Mouse (Mus musculus) limb, embryonic 11.5 days (tissue): ENCODE measurements around the gene P2ry1. TPM values are rescaled to one million over a fixed set of nuclear protein-coding genes. Genes with fewer than 3 reads are reported as not detected.

Experiments used
- ATAC-seq: fragments of 200-750 bp; cut with Nextera tagmentation; 2 replicates; pipeline ENCODE4 v1.8.0; 2017; ENCODE audit warnings: low read depth; ENCODE audit not compliant: insufficient number of reproducible peaks, low FRiP score, low TSS enrichment
- DNase-seq: peaks from one replicate; pipeline ENCODE4 v3.0.0-alpha.2; 2015; ENCODE audit warnings: low spot score
- H3K27ac ChIP-seq: fragments of 300-500 bp; sonication (generic); replicated peaks from 2 replicates; pipeline ENCODE4 v1.5.1; 2014; ENCODE audit warnings: low read depth, mild to moderate bottlenecking, low read length
- H3K27me3 ChIP-seq: fragments of 300-500 bp; sonication (generic); 2 replicates; pipeline ENCODE4 v1.6.1; 2014; ENCODE audit warnings: mild to moderate bottlenecking, low read length, mixed read lengths; ENCODE audit not compliant: control insufficient read depth, insufficient read depth
- H3K36me3 ChIP-seq: fragments of 300-500 bp; sonication (generic); 2 replicates; pipeline ENCODE4 v1.6.1; 2014; ENCODE audit warnings: mild to moderate bottlenecking, low read length, moderate library complexity, mixed read lengths; ENCODE audit not compliant: control insufficient read depth, insufficient read depth
- H3K4me1 ChIP-seq: fragments of 300-500 bp; sonication (generic); 2 replicates; pipeline ENCODE4 v1.6.1; 2014; ENCODE audit warnings: low read length, mixed read lengths; ENCODE audit not compliant: control insufficient read depth, insufficient read depth
- H3K4me2 ChIP-seq: fragments of 300-500 bp; sonication (generic); 2 replicates; pipeline ENCODE4 v1.6.1; 2014; ENCODE audit warnings: low read depth, mild to moderate bottlenecking, moderate library complexity; ENCODE audit not compliant: severe bottlenecking
- H3K4me3 ChIP-seq: fragments of 300-500 bp; sonication (generic); 2 replicates; pipeline ENCODE4 v1.5.1; 2014; ENCODE audit warnings: low read depth, low read length
- H3K9ac ChIP-seq: fragments of 300-500 bp; sonication (generic); 2 replicates; pipeline ENCODE4 v1.6.1; 2014; ENCODE audit warnings: mild to moderate bottlenecking, low read length
- H3K9me3 ChIP-seq: fragments of 300-500 bp; sonication (generic); 2 replicates; pipeline ENCODE4 v1.6.1; 2016; ENCODE audit warnings: low read length; ENCODE audit not compliant: control insufficient read depth
- WGBS: fragments of 180-500 bp; shearing (Covaris S2); extraction: QIAGEN DNeasy Blood & Tissue Kit; methylation state at CpG from one replicate; pipeline ENCODE4 v1.1.7; 2014; 5-methylcytosine and 5-hydroxymethylcytosine counted together
- polyA plus RNA-seq: library from polyadenylated mRNA; unstranded; fragments of >200 nt; fragmentation: Nextera tagmentation; extraction: Ambion mirVana; gene quantifications from 2 replicates; pipeline ENCODE4 v1.2.1, GENCODE M21; 2014

Gene P2ry1
- polyA plus RNA-seq, 1 experiment from 2014 or later = 2.0 TPM

DNA sequence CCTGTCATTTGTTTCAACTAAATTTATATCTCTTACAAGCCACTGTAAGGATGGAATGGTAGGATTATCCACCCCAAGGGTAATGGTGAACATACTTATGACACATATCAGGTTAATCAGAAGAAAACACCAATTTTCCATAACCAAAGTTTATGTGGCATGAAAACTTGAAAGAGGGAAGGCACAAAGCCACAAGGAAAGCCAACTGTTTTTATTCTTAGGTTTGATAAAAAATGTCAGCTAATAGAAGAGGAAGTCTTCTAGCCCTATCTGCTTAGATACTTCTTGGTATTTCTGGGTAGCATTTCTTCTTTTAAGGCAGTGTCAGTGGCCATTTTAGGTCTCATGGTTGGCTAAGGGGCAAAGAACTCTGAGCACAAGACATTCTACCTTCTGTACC, 2.9 kb upstream of the P2ry1 start:
- H3K9ac ChIP-seq = no peak overlapping the region
- ATAC-seq (no peak), DNase-seq (no peak)
- H3K27ac ChIP-seq = no peak overlapping the region
- H3K4me2 ChIP-seq = no peak overlapping the region
- no peaks in the 10 kb centered on the region for H3K36me3 ChIP-seq
- H3K4me1 ChIP-seq = no peaks in the 10 kb centered on the region
- no peak overlapping the region for H3K4me3 ChIP-seq
- no peaks in the 10 kb centered on the region for H3K9me3 ChIP-seq
- H3K27me3 ChIP-seq = peaks cover 12% of the 10 kb centered on the region

DNA sequence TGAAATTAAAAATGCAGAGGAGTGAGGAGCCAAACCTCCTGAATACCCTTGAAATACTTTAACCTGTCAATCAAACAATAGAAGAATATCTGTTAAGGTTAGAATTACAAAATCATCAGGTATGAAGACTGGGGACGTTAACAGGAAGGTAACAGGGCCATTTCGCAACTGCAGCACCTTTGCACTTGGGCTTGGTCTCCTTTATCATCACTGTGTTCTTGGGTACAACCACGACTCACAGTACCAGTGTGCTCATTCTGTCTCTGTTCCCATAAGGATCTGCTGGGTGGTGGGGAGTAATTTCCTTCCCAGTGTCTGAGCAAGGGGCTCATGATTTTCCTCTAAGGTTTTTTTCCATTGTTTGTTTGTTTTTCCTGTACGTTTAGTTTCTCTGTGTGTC, 1.8 kb upstream of the P2ry1 start:
- peaks cover 12% of the 10 kb centered on the region for H3K27me3 ChIP-seq
- no peak overlapping the region for H3K4me3 ChIP-seq
- H3K9ac ChIP-seq = no peak overlapping the region
- no peaks in the 10 kb centered on the region for H3K4me1 ChIP-seq
- no peaks in the 10 kb centered on the region for H3K36me3 ChIP-seq
- WGBS = 73% methylated on average over 4 of the region's 4 CpGs
- H3K4me2 ChIP-seq = no peak overlapping the region
- ATAC-seq (no peak), DNase-seq (no peak)
- H3K9me3 ChIP-seq = no peaks in the 10 kb centered on the region
- H3K27ac ChIP-seq = no peak overlapping the region

DNA sequence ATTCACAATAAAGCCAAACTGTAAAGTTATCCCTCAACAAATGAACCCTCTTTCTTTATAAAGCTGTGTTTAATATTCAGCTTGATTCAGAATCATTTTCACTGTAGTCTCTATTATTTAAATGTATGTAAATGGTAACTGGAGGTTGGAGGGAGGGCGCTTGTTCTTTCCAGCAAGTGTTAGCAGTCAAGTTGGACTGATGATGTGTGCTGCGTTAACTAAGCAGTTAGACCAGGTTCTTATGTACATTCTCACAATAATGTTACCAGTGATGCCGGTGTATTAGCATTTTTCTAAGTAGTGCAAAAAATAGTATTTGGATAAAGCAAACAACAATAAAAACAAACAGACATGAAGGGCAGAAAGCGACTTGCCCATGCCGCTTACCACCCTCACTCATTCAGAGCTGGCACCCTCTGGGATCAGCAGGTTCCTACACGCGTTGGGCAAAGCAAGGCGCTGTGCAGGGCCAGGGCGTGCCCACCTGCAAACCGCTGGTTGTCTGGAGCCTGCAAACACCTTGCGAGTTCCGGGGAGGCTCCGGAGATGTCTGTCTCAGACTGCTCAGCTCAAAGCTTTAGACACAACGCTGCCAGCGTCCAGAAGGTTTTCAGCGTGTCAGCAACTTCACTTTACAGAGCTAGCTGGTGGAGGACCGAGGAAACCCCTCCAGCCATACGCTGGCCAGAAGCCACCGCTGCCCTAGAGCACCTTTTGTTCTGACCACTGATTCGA, 576 bp upstream of the P2ry1 start:
- peak overlapping the region; percentile 51 for H3K9ac ChIP-seq
- ATAC-seq = peak; percentile 32
- H3K4me1 ChIP-seq = no peaks in the 10 kb centered on the region
- H3K27me3 ChIP-seq = peaks cover 12% of the 10 kb centered on the region
- H3K27ac ChIP-seq = no peak overlapping the region
- H3K4me2 ChIP-seq = peak overlapping the region; percentile 92
- WGBS = 2% methylated on average over 20 of the region's 20 CpGs
- no peak for DNase-seq
- H3K4me3 ChIP-seq = peak overlapping the region; percentile 49
- H3K36me3 ChIP-seq = no peaks in the 10 kb centered on the region
- no peaks in the 10 kb centered on the region for H3K9me3 ChIP-seq

DNA sequence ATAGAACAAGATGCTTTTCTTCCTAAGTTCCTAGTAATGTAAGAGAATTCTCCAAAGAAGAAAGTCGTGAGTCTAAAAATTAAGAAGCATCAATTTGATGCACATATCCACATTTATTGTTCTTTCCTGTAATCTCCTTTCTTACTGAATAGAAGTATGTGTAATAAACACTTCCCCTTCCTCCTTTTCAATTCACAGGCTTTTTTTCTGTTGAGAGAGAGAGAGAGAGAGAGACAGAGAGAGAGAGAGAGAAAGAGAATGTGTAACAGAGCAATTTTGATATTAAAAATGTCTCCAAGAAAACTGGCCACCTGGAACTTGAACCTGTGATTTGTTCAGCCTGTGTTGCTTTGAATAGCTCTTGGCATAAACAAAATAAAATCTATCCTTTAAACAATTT, 2.0 kb downstream of the P2ry1 start:
- no peak overlapping the region for H3K4me3 ChIP-seq
- H3K4me1 ChIP-seq = no peaks in the 10 kb centered on the region
- no peak for DNase-seq
- peaks cover 12% of the 10 kb centered on the region for H3K27me3 ChIP-seq
- no peak for ATAC-seq
- H3K36me3 ChIP-seq = no peaks in the 10 kb centered on the region
- H3K27ac ChIP-seq = no peak overlapping the region
- no peaks in the 10 kb centered on the region for H3K9me3 ChIP-seq
- H3K9ac ChIP-seq = no peak overlapping the region
- 83% methylated on average over 1 of the region's 1 CpGs for WGBS
- H3K4me2 ChIP-seq = no peak overlapping the region

DNA sequence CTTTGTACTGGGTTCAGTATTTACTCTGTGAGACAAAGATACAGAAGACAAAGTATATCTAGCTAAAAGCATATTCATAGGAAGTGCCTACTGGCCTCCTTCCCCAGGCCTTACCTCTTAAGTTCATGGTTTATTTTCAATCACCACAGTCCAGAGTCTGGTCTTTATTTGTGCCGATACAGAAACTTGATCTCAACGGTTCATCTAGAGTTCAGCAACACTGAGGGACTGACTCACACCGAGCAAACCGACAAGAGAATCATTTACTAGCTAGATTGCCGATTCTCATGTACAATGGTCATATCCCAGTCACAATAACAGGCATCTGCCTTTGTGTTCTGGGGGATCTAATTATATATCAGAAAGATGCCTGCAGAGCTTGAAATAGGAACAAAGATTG, 9.1 kb downstream of the P2ry1 start:
- Histone ChIP-seq H3K4me3 (no peak overlapping the region), H3K27ac (no peak overlapping the region), H3K9me3 (no peaks in the 10 kb centered on the region), H3K27me3 (no peaks in the 10 kb centered on the region), H3K9ac (no peak overlapping the region), H3K4me2 (no peak overlapping the region), H3K4me1 (no peaks in the 10 kb centered on the region), H3K36me3 (no peaks in the 10 kb centered on the region)
- no peak for ATAC-seq
- WGBS = 78% methylated on average over 5 of the region's 5 CpGs
- DNase-seq = no peak

DNA sequence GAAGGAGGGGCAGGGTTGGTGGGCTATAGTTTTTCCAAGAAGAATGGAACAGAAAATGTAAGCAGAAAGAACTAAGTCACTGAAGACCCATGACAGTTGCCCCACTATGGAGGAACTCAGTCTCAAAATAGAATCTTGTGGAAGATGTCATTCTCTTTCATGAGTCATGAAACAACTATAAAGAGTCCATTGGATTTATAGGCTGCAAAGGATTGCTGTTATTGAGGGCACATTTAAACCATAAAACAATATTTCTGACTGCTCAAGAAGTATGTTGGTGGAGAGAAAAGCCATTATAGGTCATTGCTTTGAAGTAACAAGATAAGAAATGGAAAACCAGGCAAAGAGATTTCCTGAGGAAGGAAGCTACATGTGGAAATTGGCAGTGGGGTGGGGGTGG, 10.0 kb downstream of the P2ry1 start:
- no peak overlapping the region for H3K9ac ChIP-seq
- H3K27ac ChIP-seq = no peak overlapping the region
- no peak overlapping the region for H3K4me3 ChIP-seq
- no peak overlapping the region for H3K4me2 ChIP-seq
- ATAC-seq (no peak), DNase-seq (no peak)
- H3K4me1 ChIP-seq = no peaks in the 10 kb centered on the region
- H3K27me3 ChIP-seq = no peaks in the 10 kb centered on the region
- no peaks in the 10 kb centered on the region for H3K9me3 ChIP-seq
- H3K36me3 ChIP-seq = no peaks in the 10 kb centered on the region

DNA sequence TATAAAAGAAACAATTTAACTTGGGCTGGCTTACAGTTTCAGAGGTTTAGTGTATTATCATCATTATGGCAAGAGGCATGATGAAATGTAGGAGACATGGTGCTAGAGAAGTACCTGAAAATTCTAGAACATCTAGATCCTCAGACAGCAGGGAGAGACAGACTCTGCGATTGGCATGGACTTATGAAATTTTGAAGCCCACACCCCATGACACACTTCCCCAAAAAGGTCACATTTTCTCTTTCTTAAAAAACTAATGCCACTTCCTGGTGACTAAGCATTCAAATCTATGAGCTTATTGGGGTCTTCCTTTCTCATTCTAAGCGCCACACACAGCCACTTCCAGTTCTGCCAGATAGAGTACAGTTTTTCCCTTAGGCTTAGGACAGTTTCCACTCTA, 14.1 kb downstream of the P2ry1 start:
- H3K4me1 ChIP-seq = no peaks in the 10 kb centered on the region
- H3K9ac ChIP-seq = no peak overlapping the region
- H3K9me3 ChIP-seq = no peaks in the 10 kb centered on the region
- H3K36me3 ChIP-seq = no peaks in the 10 kb centered on the region
- ATAC-seq (no peak), DNase-seq (no peak)
- 84% methylated on average over 2 of the region's 2 CpGs for WGBS
- H3K4me2 ChIP-seq = no peak overlapping the region
- no peak overlapping the region for H3K27ac ChIP-seq
- no peak overlapping the region for H3K4me3 ChIP-seq
- H3K27me3 ChIP-seq = no peaks in the 10 kb centered on the region

DNA sequence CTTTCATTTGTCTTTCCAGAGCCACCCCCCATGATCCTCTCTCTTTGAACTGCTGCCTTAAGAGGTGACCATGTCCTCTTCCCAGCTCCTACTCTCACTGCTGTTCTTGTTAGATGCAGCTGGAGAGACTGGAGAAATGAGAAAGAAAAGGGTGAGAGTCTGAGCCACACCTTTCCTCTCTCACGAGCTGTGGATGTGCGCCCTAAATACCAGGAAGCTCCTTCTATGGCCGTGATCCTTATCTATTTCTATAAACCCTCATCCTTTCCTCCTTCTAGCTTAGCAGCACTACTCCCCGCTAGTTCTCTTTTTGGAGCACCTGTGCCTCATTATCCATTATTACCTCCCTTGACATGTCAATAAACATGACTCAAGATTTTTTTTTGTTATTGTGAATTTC, 29.5 kb downstream of the P2ry1 start:
- ATAC-seq (no peak), DNase-seq (no peak)
- Histone ChIP-seq H3K4me3 (no peak overlapping the region), H3K9me3 (no peaks in the 10 kb centered on the region), H3K27me3 (no peaks in the 10 kb centered on the region), H3K36me3 (no peaks in the 10 kb centered on the region), H3K4me2 (no peak overlapping the region), H3K4me1 (no peaks in the 10 kb centered on the region), H3K9ac (no peak overlapping the region), H3K27ac (no peak overlapping the region)
- 63% methylated on average over 4 of the region's 4 CpGs for WGBS

DNA sequence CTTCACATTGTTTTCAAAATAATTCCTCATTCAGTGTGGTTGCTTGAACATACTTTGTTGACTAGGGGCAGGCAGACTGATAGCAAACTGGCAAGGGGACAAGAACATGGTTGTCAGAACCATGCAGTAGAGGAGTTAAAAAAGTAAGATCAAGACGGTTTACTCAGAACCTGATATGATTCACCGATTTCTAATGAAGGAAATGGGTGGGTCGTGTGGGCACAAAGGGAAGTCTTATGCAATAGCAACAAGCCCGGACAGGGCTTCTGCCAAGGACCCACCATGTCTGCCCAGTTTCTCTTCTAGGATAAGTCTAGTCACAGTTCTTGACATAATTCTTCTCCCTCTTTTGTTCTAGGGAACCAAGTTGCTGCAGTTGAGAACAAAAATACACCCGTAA, 33.0 kb downstream of the P2ry1 start:
- H3K9ac ChIP-seq = no peak overlapping the region
- H3K9me3 ChIP-seq = no peaks in the 10 kb centered on the region
- ATAC-seq = no peak
- no peaks in the 10 kb centered on the region for H3K4me1 ChIP-seq
- H3K27me3 ChIP-seq = no peaks in the 10 kb centered on the region
- no peak for DNase-seq
- no peaks in the 10 kb centered on the region for H3K36me3 ChIP-seq
- no peak overlapping the region for H3K4me3 ChIP-seq
- H3K4me2 ChIP-seq = no peak overlapping the region
- H3K27ac ChIP-seq = no peak overlapping the region
- WGBS = 89% methylated on average over 5 of the region's 5 CpGs
